Comparison of ENCODE assay signal across 20 mouse cellular contexts in the genomic region with DNA sequence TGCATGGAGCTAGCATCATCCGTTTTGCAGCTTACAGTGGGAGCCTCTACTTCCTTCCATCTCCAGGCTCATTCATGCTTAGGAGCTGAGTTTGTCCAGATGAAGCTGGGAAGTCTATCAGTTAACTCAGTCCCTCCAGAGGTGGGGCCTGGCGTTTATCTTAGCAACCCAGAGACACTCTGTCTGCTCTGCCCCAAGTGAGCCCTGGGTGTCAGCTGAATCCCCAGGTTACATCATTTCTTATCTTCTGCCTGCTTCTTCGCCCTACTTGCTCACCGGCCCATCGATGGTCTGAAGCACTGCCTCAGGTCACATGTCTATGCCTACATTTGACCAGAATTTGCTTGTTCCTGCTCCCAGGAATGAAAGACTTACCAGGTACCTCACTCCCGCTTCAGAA.
A peak's percentile ranks its signal among the peaks of the same experiment; 100 is the strongest.
DNase-seq lines count a peak whose midpoint lies in the region; ATAC-seq and TF ChIP-seq lines count a peak whose summit lies in the region.
"Had no signal": no experiment of that assay in that cellular context is flagged by ENCODE, and none has a peak within 500 bp of the region (broad histone marks: within the 10 kb centered on the region; RNA-seq: fewer than 3 reads in every experiment).

No protein-coding gene starts in this region.

- peak; percentile 17 for DNase-seq in c-Kit-positive CD71-negative TER-119-negative erythroid progenitor cells, embryonic 14.5 days (ENCODE audit: low read depth)
- peak; percentile 58 to 77 for DNase-seq in spleen, postnatal 36 days (ENCODE audit: low spot score in 2 of 2)
- DNase-seq in retina, postnatal 1 day: no peak
- no peak for DNase-seq in hindbrain, postnatal 0 days (ENCODE audit: low spot score)
- no peak for DNase-seq in retina, embryonic 14.5 days (ENCODE audit: low spot score)
- DNase-seq: adrenal gland, adult 2 months; cerebellum, adult 18-20 months; gastrocnemius, postnatal 36 days; kidney, postnatal 36 days; thymus, postnatal 4 days had no signal

- ATAC-seq in intestine, embryonic 15.5 days: peak; percentile 86; the same call in 1 of the 2 replicates
- ATAC-seq in intestine, postnatal 0 days: no peak
- ATAC-seq in liver, embryonic 12.5 days: peak; percentile 99
- ATAC-seq in hindbrain, postnatal 0 days: no peak
- ATAC-seq: forebrain, embryonic 13.5 days; hindbrain, embryonic 16.5 days; Patski had no signal

- no peaks in the 10 kb centered on the region for H3K27me3 ChIP-seq in intestine, embryonic 15.5 days (replicated peaks)
- no peaks in the 10 kb centered on the region for H3K27me3 ChIP-seq in intestine, postnatal 0 days (replicated peaks; ENCODE audit: control insufficient read depth, insufficient read depth, low read length)
- no peaks in the 10 kb centered on the region for H3K27me3 ChIP-seq in liver, embryonic 12.5 days (replicated peaks)
- H3K27me3 ChIP-seq in hindbrain, postnatal 0 days (ENCODE audit: insufficient read depth, low read length): no peaks in the 10 kb centered on the region
- H3K27me3 ChIP-seq: forebrain, embryonic 13.5 days; Patski had no signal

- no peak overlapping the region for H3K4me3 ChIP-seq in intestine, embryonic 15.5 days (replicated peaks)
- H3K4me3 ChIP-seq in intestine, postnatal 0 days (ENCODE audit: low read depth, low read length): no peak overlapping the region
- H3K4me3 ChIP-seq in liver, embryonic 12.5 days: no peak overlapping the region; the same call in 1 of the 2 replicates
- no peak overlapping the region for H3K4me3 ChIP-seq in hindbrain, postnatal 0 days (ENCODE audit: low read length)
- H3K4me3 ChIP-seq: embryonic facial prominence, embryonic 10.5 days; forebrain, embryonic 13.5 days; left cerebral cortex, adult 2 months; midbrain, embryonic 10.5 days; myocyte had no signal

- no peaks in the 10 kb centered on the region for H3K36me3 ChIP-seq in intestine, embryonic 15.5 days
- no peaks in the 10 kb centered on the region for H3K36me3 ChIP-seq in intestine, postnatal 0 days (ENCODE audit: control insufficient read depth, insufficient read depth)
- no peaks in the 10 kb centered on the region for H3K36me3 ChIP-seq in liver, embryonic 12.5 days
- no peaks in the 10 kb centered on the region for H3K36me3 ChIP-seq in hindbrain, postnatal 0 days (ENCODE audit: insufficient read depth, low read length)
- H3K36me3 ChIP-seq: embryonic facial prominence, embryonic 10.5 days; midbrain, embryonic 10.5 days had no signal

- H3K9ac ChIP-seq in intestine, embryonic 15.5 days: no peak overlapping the region
- H3K9ac ChIP-seq in intestine, postnatal 0 days (ENCODE audit: low read depth, low read length): no peak overlapping the region
- H3K9ac ChIP-seq in liver, embryonic 12.5 days: peak overlapping the region; percentile 61
- no peak overlapping the region for H3K9ac ChIP-seq in hindbrain, postnatal 0 days (replicated peaks; ENCODE audit: low read length)
- H3K9ac ChIP-seq: forebrain, embryonic 13.5 days had no signal

- H3K4me2 ChIP-seq in intestine, embryonic 15.5 days (replicated peaks): no peak overlapping the region
- no peak overlapping the region for H3K4me2 ChIP-seq in intestine, postnatal 0 days (replicated peaks; ENCODE audit: low read depth)
- H3K4me2 ChIP-seq in liver, embryonic 12.5 days: peak overlapping the region; percentile 57
- no peak overlapping the region for H3K4me2 ChIP-seq in hindbrain, postnatal 0 days (ENCODE audit: low read depth, low read length)
- H3K4me2 ChIP-seq: forebrain, embryonic 13.5 days had no signal

- H3K27ac ChIP-seq in intestine, embryonic 15.5 days: no peak overlapping the region
- H3K27ac ChIP-seq in intestine, postnatal 0 days (ENCODE audit: low read depth, low read length): no peak overlapping the region
- H3K27ac ChIP-seq in liver, embryonic 12.5 days: peak overlapping the region; percentile 93
- no peak overlapping the region for H3K27ac ChIP-seq in hindbrain, postnatal 0 days
- H3K27ac ChIP-seq: embryonic facial prominence, embryonic 10.5 days; forebrain, embryonic 13.5 days; left cerebral cortex, adult 2 months; midbrain, embryonic 10.5 days had no signal

- TF ChIP-seq CTCF in intestine, postnatal 0 days (IDR thresholded peaks at IDR 0.05; ENCODE audit: low read depth): no peak
- TF ChIP-seq CTCF in hindbrain, postnatal 0 days (IDR thresholded peaks at IDR 0.05; ENCODE audit: low read depth): no peak

- H3K9me3 ChIP-seq in intestine, embryonic 15.5 days: no peaks in the 10 kb centered on the region
- H3K9me3 ChIP-seq in intestine, postnatal 0 days (ENCODE audit: control insufficient read depth): no peaks in the 10 kb centered on the region
- H3K9me3 ChIP-seq in liver, embryonic 12.5 days (replicated peaks): no peaks in the 10 kb centered on the region
- H3K9me3 ChIP-seq in hindbrain, postnatal 0 days (ENCODE audit: low read length): no peaks in the 10 kb centered on the region
- H3K9me3 ChIP-seq: embryonic facial prominence, embryonic 10.5 days; forebrain, embryonic 13.5 days; midbrain, embryonic 10.5 days had no signal

- 87% methylated on average over 6 of the region's 6 CpGs for WGBS in intestine, embryonic 15.5 days
- 87% methylated on average over 6 of the region's 6 CpGs for WGBS in intestine, postnatal 0 days
- 30% methylated on average over 6 of the region's 6 CpGs for WGBS in liver, embryonic 12.5 days (ENCODE audit: insufficient replicate concordance)
- WGBS in hindbrain, postnatal 0 days: 94% methylated on average over 6 of the region's 6 CpGs

- no peaks in the 10 kb centered on the region for H3K4me1 ChIP-seq in intestine, embryonic 15.5 days (replicated peaks)
- H3K4me1 ChIP-seq in intestine, postnatal 0 days (replicated peaks; ENCODE audit: control insufficient read depth, insufficient read depth, low read length): no peaks in the 10 kb centered on the region
- peaks cover 65% of the 10 kb centered on the region for H3K4me1 ChIP-seq in liver, embryonic 12.5 days
- no peaks in the 10 kb centered on the region for H3K4me1 ChIP-seq in hindbrain, postnatal 0 days (ENCODE audit: insufficient read depth, low read length)
- H3K4me1 ChIP-seq: embryonic facial prominence, embryonic 10.5 days; forebrain, embryonic 13.5 days; midbrain, embryonic 10.5 days had no signal

Comparison
In these comparisons a context has a peak if more than half of its experiments do, and no peak if none do; other contexts are left out.
1. ATAC-seq: peak in intestine, embryonic 15.5 days (single experiment) and liver, embryonic 12.5 days (single experiment); none in intestine, postnatal 0 days (single experiment) and hindbrain, postnatal 0 days (single experiment).
2. DNase-seq: peak in c-Kit-positive CD71-negative TER-119-negative erythroid progenitor cells, embryonic 14.5 days (single experiment) and spleen, postnatal 36 days (2 of 2); none in retina, postnatal 1 day (single experiment), hindbrain, postnatal 0 days (single experiment) and retina, embryonic 14.5 days (single experiment).